Mouse (Mus musculus) hindbrain, embryonic 10.5 days (tissue): Measurements from ENCODE around the gene Rdh5. TPM values are rescaled to one million over a fixed set of nuclear protein-coding genes. Genes with fewer than 3 reads are reported as not detected.

ENCODE experiments used
- DNase-seq: peaks from one replicate; pipeline ENCODE4 v3.0.0-alpha.2; 2017; ENCODE audit warnings: low spot score
- H3K27ac ChIP-seq: fragments of 300-500 bp; sonication (generic); 2 replicates; pipeline ENCODE4 v1.5.1; 2016; ENCODE audit warnings: mild to moderate bottlenecking, moderate library complexity
- H3K27me3 ChIP-seq: fragments of 300-500 bp; sonication (generic); 2 replicates; pipeline ENCODE4 v1.6.1; 2016; ENCODE audit warnings: mild to moderate bottlenecking; ENCODE audit not compliant: poor library complexity, insufficient read depth, severe bottlenecking
- H3K36me3 ChIP-seq: fragments of 300-500 bp; sonication (generic); 2 replicates; pipeline ENCODE4 v1.6.1; 2016; ENCODE audit warnings: mild to moderate bottlenecking, moderate library complexity
- H3K4me1 ChIP-seq: fragments of 300-500 bp; sonication (generic); replicated peaks from 2 replicates; pipeline ENCODE4 v1.6.1; 2016; ENCODE audit warnings: mild to moderate bottlenecking
- H3K4me3 ChIP-seq: fragments of 300-500 bp; sonication (generic); 2 replicates; pipeline ENCODE4 v1.5.1; 2016; ENCODE audit warnings: mild to moderate bottlenecking, moderate library complexity
- H3K9me3 ChIP-seq: fragments of 300-500 bp; sonication (generic); 2 replicates; pipeline ENCODE4 v1.6.1; 2016; ENCODE audit warnings: mild to moderate bottlenecking, moderate library complexity
- WGBS: fragments of 180-500 bp; shearing (Covaris S2); methylation state at CpG from one replicate; pipeline ENCODE4 v1.1.7; 2016; 5-methylcytosine and 5-hydroxymethylcytosine counted together
- polyA plus RNA-seq: library from polyadenylated mRNA; unstranded; fragments of >200 nt; fragmentation: Nextera tagmentation; extraction: Ambion mirVana; gene quantifications from 2 replicates; pipeline ENCODE4 v1.2.1, GENCODE M21; 2016

Gene Rdh5
- polyA plus RNA-seq, 1 experiment from 2014 or later = 18.7 TPM

- peaks cover 24% of the 10 kb centered on the region for H3K27me3 ChIP-seq
- H3K36me3 ChIP-seq = peaks cover 54% of the 10 kb centered on the region
- whole genome bisulfite sequencing = 82% methylated on average over 4 of the region's 4 CpGs
- no peak overlapping the region for H3K4me3 ChIP-seq
- no peaks in the 10 kb centered on the region for H3K9me3 ChIP-seq
- no peak overlapping the region for H3K27ac ChIP-seq
- peaks cover 50% of the 10 kb centered on the region for H3K4me1 ChIP-seq
- no peak for DNase-seq
Measured at GRCm38 (mm10) chr10:128912791-128913190, 9.9 kb downstream of the Rdh5 start.

DNA sequence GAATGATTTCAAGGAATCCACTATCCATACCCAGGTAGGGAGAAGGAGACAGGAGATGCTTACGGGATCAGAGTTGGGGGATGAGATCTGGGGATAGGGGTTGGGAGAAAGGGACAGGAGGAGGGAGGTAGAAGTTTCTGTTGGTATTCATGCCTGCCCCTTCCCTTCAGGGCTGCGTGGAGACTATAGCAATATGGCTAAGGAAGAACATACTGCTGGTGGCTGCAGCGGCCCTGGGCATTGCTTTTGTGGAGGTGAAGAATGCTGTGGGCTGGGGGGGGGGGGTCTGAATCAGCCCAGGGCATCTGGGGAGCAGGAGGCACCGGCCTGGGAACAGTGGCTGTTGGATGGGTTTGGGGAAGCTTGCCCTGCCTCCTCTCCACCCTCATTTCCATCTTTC is 10.4 kb downstream of the Rdh5 start:
- Histone ChIP-seq H3K4me3 (no peak overlapping the region), H3K27ac (no peak overlapping the region)
- 87% methylated on average over 4 of the region's 4 CpGs for WGBS

DNA sequence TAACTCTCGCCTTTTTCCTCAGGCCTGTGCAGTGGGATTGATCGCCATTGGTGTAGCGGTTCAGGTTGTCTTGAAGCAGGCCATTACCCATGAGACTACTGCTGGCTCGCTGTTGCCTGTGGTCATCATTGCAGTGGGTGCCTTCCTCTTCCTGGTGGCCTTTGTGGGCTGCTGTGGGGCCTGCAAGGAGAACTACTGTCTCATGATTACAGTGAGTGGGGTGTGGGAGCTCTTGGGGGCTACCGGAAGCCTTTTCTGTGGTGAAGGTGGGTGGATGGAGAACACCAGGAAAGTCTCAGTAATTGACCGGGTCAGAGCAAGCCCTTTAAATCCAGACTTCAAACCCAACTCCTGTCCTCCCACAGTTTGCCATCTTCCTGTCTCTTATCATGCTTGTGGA is 11.3 kb downstream of the Rdh5 start:
- Histone ChIP-seq H3K27ac (no peak overlapping the region), H3K36me3 (peaks cover 41% of the 10 kb centered on the region), H3K9me3 (no peaks in the 10 kb centered on the region), H3K27me3 (peaks cover 28% of the 10 kb centered on the region), H3K4me3 (peak overlapping the region; percentile 90; the same call in 1 of the 2 replicates), H3K4me1 (peaks cover 49% of the 10 kb centered on the region)
- 93% methylated on average over 6 of the region's 6 CpGs for WGBS
- no peak for DNase-seq

More for the DNA sequence above, 10.4 kb downstream of the Rdh5 start:
- Histone ChIP-seq H3K36me3 (peaks cover 49% of the 10 kb centered on the region), H3K9me3 (no peaks in the 10 kb centered on the region), H3K4me1 (peaks cover 49% of the 10 kb centered on the region), H3K27me3 (peaks cover 28% of the 10 kb centered on the region)
- no peak for DNase-seq

GRCm38 (mm10) chr10:128910066-128910841 is 12.4 kb downstream of the Rdh5 start:
- Histone ChIP-seq H3K27me3 (peaks cover 28% of the 10 kb centered on the region), H3K4me1 (peaks cover 49% of the 10 kb centered on the region), H3K27ac (peak overlapping the region; percentile 94), H3K4me3 (peak overlapping the region; percentile 90), H3K36me3 (peaks cover 30% of the 10 kb centered on the region), H3K9me3 (no peaks in the 10 kb centered on the region)
- peak; percentile 59 for DNase-seq
- 3% methylated on average over 66 of the region's 66 CpGs for WGBS

- Histone ChIP-seq H3K27me3 (peaks cover 28% of the 10 kb centered on the region), H3K36me3 (peaks cover 24% of the 10 kb centered on the region), H3K4me1 (peaks cover 49% of the 10 kb centered on the region), H3K9me3 (no peaks in the 10 kb centered on the region), H3K27ac (peak overlapping the region; percentile 94), H3K4me3 (peak overlapping the region; percentile 90)
- peak; percentile 89 for DNase-seq
- under 1% methylated on average over 40 of the region's 41 CpGs for WGBS
Measured at GRCm38 (mm10) chr10:128909567-128910028, 13.1 kb downstream of the Rdh5 start.

DNA sequence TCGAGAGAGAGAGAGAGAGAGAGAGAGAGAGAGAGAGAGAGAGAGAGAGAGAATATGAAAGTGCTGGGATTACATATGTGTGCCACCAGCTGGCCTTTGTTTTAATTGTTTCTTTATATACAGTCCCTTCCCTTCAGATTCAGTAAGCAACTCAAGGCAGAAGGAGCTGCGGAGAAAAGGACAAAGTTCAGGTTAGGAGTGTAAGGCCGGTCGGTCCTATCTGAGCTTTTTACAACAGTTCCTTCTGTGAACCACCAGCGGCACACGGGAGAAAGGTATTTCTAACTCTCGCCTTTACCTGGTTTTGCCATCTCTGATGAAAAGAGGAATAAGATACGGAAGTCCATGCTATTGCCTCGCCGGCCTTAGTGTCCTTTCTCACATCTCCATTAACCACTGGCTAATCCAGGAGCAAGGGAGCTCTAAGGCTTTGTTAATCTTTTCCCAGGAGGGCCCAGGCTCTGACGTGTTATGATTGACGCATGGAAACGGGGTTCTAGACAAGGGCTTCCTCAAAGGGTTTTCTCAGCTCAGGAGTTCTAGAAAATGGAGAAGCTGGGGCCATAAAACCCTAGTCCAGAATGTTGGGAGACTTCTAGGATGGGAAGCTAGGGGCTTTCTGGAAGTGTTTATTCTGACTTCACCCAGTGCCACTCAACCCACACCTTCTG is 13.8 kb downstream of the Rdh5 start:
- H3K27ac ChIP-seq = peak overlapping the region; percentile 94
- peaks cover 47% of the 10 kb centered on the region for H3K4me1 ChIP-seq
- no peaks in the 10 kb centered on the region for H3K9me3 ChIP-seq
- peaks cover 28% of the 10 kb centered on the region for H3K27me3 ChIP-seq
- 60% methylated on average over 13 of the region's 13 CpGs for WGBS
- H3K36me3 ChIP-seq = peaks cover 17% of the 10 kb centered on the region
- peak overlapping the region; percentile 90 for H3K4me3 ChIP-seq
- no peak for DNase-seq

DNA sequence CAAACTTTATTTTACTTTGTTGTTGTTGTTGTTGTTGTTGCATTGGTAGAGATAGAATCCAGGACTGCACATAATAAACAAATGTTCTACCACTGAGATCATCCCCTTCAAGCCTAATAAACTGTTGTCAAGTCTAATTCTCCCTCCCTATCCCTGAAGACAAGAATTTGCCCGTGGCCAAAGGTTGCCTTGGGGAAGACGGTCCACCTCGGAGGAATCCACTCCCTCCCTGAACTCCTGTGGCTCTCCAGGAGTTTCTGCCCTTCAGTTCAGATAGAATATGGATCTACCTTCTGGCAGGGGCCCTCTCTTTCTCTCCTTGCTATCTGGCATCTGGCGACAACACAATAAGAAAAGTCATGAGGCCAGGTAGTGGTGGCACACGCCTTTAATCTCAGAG is 17.9 kb downstream of the Rdh5 start:
- no peaks in the 10 kb centered on the region for H3K9me3 ChIP-seq
- peaks cover 18% of the 10 kb centered on the region for H3K27me3 ChIP-seq
- peaks cover 10% of the 10 kb centered on the region for H3K4me1 ChIP-seq
- H3K36me3 ChIP-seq = no peaks in the 10 kb centered on the region
- no peak for DNase-seq
- 77% methylated on average over 5 of the region's 5 CpGs for WGBS
- H3K27ac ChIP-seq = no peak overlapping the region
- H3K4me3 ChIP-seq = no peak overlapping the region

- no peak for DNase-seq
- Histone ChIP-seq H3K27ac (no peak overlapping the region), H3K9me3 (no peaks in the 10 kb centered on the region), H3K4me1 (no peaks in the 10 kb centered on the region), H3K27me3 (peaks cover 4% of the 10 kb centered on the region; the same call in 1 of the 2 replicates), H3K4me3 (no peak overlapping the region), H3K36me3 (no peaks in the 10 kb centered on the region)
- WGBS = 82% methylated on average over 3 of the region's 3 CpGs
Measured at GRCm38 (mm10) chr10:128902409-128902988, 20.2 kb downstream of the Rdh5 start.

DNA sequence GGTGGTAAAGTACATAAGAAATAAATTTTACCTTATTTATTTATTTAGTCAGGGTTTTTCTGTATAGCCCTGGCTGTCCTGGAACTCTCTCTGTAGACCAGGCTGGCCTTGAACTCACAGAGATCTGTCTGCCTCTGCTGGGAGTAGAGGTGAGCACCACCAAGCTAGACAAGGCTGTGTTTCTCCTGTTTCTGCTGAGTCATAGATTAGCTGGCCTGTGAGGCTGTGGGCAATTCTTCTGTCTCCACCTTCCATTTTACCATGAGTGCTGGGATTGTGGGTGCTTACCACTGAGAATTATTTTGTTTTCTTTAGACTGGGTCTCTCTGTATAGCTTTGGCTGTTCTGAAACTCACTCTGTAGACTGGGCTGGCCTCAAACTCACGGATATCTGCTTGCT is 21.3 kb downstream of the Rdh5 start:
- WGBS = 78% methylated on average over 1 of the region's 1 CpGs
- H3K36me3 ChIP-seq = no peaks in the 10 kb centered on the region
- peaks cover 5% of the 10 kb centered on the region for H3K4me1 ChIP-seq
- H3K9me3 ChIP-seq = no peaks in the 10 kb centered on the region
- H3K27me3 ChIP-seq = peaks cover 13% of the 10 kb centered on the region
- H3K4me3 ChIP-seq = no peak overlapping the region
- no peak overlapping the region for H3K27ac ChIP-seq
- DNase-seq = no peak

GRCm38 (mm10) chr10:128900698-128901097 is 22.0 kb downstream of the Rdh5 start, which contains the start of gene Cd63:
TSS of gene Cd63 (plus strand) at chr10:128900989.
- WGBS = 85% methylated on average over 3 of the region's 3 CpGs
- Histone ChIP-seq H3K4me3 (no peak within 1 kb of the TSS), H3K36me3 (no peaks in the 10 kb centered on the region), H3K4me1 (peaks cover 12% of the 10 kb centered on the region), H3K27me3 (peaks cover 20% of the 10 kb centered on the region), H3K9me3 (no peaks in the 10 kb centered on the region), H3K27ac (no peak within 1 kb of the TSS)
- DNase-seq = no peak

- no peak overlapping the region for H3K27ac ChIP-seq
- H3K27me3 ChIP-seq = peaks cover 25% of the 10 kb centered on the region
- no peaks in the 10 kb centered on the region for H3K9me3 ChIP-seq
- H3K4me1 ChIP-seq = peaks cover 17% of the 10 kb centered on the region
- DNase-seq = no peak
- H3K4me3 ChIP-seq = no peak overlapping the region
- WGBS = 79% methylated on average over 6 of the region's 6 CpGs
- H3K36me3 ChIP-seq = no peaks in the 10 kb centered on the region
Measured at GRCm38 (mm10) chr10:128899759-128900490, 22.8 kb downstream of the Rdh5 start.

GRCm38 (mm10) chr10:128897501-128897900 is 25.2 kb downstream of the Rdh5 start:
- no peak for DNase-seq
- H3K9me3 ChIP-seq = no peaks in the 10 kb centered on the region
- peaks cover 43% of the 10 kb centered on the region for H3K27me3 ChIP-seq
- H3K27ac ChIP-seq = no peak overlapping the region
- WGBS = 24% methylated on average over 1 of the region's 1 CpGs
- H3K36me3 ChIP-seq = no peaks in the 10 kb centered on the region
- H3K4me3 ChIP-seq = no peak overlapping the region
- H3K4me1 ChIP-seq = peaks cover 23% of the 10 kb centered on the region
